Mouse (Mus musculus) hematopoietic stem cell, adult 5-6 weeks (primary cell): ENCODE measurements around the gene Itgb5. TPM values are rescaled to one million over a fixed set of nuclear protein-coding genes. Genes with fewer than 3 reads are reported as not detected.

Experiments
- ATAC-seq, 2 experiments: fragments of 125-278 bp in 1 of 2; replicated peaks in 1 of 2; 2 replicates each; pipeline ENCODE4 v1.8.0; 2016 to 2017; ENCODE audit warnings: inconsistent platforms in 2 of 2, mild to moderate bottlenecking in 2 of 2, moderate number of reproducible peaks in 2 of 2, low read depth in 1 of 2, moderate TSS enrichment in 1 of 2; ENCODE audit not compliant: low FRiP score in 2 of 2, poor library complexity in 2 of 2, severe bottlenecking in 2 of 2, insufficient read depth in 1 of 2, low TSS enrichment in 1 of 2
- total RNA-seq: library from RNA; stranded (forward); fragments of 172-1452, 232-1000 nt; gene quantifications from 2 replicates; pipeline ENCODE4 v1.2.3, GENCODE M21; 2017

Itgb5 gene
- total RNA-seq, 1 experiment from 2014 or later = 19.9 TPM

- no peak for ATAC-seq
Observed at GRCm38 (mm10) chr16:33941271-33941781, 111.9 kb downstream of the Itgb5 start.

GRCm38 (mm10) chr16:33942341-33942740 is 112.9 kb downstream of the Itgb5 start:
- no peak for ATAC-seq

- no peak for ATAC-seq
Observed at GRCm38 (mm10) chr16:33943388-33943787, 113.9 kb downstream of the Itgb5 start.

DNA sequence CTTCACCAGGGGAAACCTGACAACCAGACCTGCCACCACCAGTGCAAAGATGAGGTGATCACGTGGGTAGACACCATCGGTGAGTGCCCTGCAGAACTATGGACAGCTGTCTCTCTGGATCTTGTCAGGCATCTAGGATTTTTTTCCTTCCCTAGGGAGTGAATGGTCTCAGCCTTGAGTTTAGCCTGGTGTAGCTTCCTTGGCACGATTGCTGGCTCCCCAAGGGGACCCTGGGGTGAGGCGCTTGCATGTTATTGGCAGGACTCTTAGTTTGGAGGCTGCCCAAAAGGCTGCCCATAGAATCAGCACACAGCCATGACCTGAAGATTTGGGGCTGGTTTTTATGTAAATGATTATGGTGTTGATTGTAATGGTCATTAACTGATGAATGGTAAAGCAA is 114.7 kb downstream of the Itgb5 start:
- ATAC-seq = no peak

DNA sequence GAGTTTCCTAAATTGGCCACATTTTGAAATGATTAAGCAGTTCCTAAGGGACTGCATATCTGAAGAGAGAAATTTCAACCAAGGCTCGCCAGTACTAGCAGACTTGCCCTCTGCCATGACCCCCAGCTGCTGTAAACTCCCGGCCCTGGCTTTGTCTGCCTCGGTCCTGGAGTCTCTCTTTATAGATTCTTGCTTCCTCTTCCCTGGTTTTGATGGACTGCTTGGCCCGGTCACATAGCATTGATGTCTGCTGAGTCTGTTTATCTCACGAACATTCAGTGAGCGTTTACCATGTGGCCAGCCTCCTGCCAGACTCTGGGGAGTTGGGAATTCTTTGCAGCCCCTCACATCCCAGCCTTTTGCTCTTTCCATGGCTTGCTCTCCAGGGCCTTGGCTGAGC is 115.3 kb downstream of the Itgb5 start:
- no peak for ATAC-seq

DNA sequence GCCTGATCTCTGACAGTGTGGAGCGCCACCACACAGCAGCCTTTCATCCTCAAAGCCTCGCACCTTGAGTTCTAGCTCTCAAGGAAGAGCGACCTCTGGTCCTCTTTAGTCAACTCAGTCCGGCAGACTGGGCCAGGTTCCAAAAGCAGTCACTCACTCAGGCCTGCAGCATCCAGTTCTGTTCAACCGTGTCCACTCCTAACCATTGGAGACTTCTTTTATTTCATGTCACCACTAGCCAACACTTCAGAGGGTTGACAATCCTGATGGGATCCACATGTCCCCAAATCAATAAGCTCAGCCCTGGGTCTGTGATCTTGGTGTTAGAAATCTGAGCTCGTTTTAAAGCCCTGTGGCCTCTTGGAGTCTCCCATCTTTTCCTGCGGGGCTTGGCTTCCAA is 116.6 kb downstream of the Itgb5 start:
- no peak for ATAC-seq

DNA sequence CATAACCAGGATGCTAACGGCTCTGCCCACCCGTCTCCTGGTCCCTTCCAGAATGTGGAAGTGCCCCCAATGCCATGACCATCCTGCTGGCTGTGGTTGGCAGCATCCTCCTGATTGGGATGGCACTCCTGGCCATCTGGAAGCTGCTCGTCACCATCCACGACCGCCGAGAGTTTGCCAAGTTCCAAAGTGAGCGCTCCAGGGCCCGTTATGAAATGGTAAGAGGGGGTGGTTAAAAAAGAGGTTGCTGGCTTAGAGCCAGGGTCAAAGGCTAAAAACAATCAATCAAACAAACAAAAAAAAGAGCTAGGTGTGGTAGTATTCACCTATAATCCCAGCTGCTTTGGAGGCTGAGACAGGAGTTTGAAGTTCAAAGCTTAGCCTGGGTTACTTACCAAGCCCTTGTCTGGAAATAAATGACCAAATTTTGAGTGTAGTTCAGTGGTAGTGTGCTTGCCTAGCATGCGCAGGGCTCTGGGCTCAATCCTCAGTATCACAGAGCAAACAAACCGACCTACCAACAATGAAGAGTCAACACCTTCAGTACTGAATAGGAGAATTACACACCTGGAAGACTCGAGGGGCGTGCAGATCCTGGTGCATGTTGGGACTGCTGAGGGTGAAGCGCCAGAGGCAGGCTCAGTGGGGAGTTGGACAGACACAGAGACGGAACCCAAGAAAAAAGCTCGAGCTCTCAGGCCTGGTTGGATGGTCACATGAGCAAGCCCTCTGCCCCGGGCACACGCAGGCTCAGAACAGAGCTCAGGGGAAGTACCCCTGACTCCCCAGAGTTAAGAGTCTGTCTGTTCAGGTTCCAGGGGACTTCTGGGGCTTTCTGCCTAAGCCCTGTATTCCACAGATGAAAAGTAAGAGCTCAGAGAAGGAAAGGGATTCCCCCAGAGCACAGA is 118.5 kb downstream of the Itgb5 start:
- ATAC-seq = no peak

- ATAC-seq = no peak
Observed at GRCm38 (mm10) chr16:33950386-33950785, 120.9 kb downstream of the Itgb5 start.

GRCm38 (mm10) chr16:33950830-33951229 is 121.4 kb downstream of the Itgb5 start:
- ATAC-seq = peak; percentile 81 to 83

- no peak for ATAC-seq
Observed at GRCm38 (mm10) chr16:33953008-33953407, 123.5 kb downstream of the Itgb5 start.

DNA sequence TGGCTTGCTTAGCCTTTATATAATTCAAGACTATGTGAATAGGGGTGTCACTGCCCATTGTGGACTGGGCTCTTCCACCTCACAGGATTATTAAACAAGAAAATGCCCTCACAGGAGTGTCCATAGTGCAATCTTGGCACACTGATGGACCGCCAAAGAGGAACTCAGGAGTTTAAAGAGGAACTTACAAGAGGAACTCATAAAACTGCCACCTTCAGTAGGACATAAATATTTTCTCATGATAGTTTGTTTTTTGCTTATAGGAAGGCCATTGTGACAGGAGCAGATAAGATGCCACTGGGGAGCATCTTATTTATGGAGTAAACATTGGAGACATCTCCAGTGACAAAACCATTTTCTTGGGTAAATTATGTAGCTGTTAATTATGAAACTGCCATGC is 125.3 kb downstream of the Itgb5 start:
- ATAC-seq = peak; percentile 65

DNA sequence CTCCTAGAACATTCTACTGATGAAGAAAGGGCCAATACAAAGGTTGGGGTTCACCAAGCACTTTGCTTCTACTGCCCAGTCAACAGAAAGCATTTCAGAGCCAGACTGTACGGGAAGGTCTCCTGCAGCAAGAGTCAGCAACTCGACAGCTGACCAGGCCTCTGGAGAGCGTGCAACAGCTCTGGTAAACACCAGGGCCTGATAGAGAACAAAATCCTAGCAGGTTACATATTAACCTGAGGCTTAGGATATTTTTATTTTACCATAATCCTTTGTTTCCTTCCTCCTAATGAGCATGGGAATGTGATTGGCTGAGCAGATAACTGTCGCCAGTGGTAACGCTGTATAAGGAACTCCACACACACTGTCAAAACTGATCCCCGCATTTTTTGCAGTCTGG is 134.0 kb downstream of the Itgb5 start:
- ATAC-seq = no peak

DNA sequence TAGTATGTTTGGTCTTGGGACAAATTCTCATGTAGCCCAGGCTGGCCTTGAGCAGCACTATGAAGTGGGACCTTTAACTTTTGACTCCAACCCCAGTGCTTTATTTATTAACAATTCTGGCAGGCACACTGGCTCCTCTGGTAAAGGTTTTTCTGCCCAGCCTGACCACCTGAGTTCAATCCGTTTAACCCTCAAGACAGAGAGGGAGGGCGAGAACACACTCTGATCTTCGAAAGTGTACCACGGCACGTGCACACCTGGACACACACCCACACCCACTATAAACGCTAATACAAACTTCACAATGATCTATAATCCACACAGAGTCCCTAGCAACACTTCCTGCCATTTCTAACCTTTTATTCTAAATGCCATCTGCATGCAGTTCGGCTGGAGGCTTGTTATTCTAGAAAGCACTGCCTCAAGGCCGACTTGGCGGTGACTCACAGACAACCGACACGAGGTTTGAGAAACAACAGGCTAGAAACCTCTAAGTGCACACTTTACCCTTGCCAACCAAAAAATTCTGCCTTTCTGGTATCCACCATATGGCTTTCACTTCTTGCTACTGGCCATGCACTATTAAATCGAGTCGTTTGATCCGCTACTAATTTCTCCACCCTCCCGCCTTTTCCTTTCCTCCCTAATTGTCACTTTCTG is 136.5 kb downstream of the Itgb5 start:
- ATAC-seq = no peak

GRCm38 (mm10) chr16:33966538-33967282 is 137.2 kb downstream of the Itgb5 start, which contains the start of gene Umps:
Umps (minus strand) TSS chr16:33967038.
- peak; percentile 92 for ATAC-seq

- peak in 1 of 2 experiments; percentile 33; a peak in 2 of 4 replicates for ATAC-seq
Observed at GRCm38 (mm10) chr16:33967283-33967640, 137.8 kb downstream of the Itgb5 start.

DNA sequence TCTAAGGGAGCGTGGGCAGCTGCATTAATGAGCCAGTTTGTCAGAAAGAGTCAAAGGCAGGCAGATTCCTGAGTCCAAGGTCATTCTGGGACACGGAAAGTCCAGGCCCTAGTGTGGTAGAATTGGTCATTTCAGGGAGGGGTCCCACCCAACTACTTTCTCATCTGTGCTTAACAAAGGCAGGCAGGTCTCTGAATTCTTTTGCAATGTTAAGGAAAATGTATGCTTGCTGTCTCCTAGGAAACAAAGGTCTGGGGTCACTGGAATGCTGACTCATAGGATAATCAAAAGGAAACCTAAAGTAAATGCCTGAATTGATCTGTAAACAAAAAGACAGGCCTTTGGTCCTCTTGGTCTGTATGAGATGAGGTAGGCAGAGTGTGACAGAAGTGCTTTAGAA is 150.4 kb downstream of the Itgb5 start:
- ATAC-seq = no peak

DNA sequence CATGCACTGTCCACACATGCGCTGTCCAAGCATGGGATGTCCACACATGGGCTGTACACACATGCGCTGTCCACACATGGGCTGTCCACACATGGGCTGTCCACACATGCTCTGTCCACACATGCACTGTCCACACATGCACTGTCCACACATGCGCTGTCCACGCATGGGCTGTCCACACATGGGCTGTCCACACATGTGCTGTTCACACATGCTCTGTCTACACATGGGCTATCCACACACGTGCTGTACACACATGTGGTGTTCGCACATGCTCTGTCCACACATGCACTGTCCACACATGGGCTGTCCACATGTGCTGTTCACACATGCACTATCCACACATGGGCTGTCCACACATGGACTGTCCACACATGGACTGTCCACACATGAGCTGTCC is 154.2 kb downstream of the Itgb5 start:
- no peak for ATAC-seq

GRCm38 (mm10) chr16:33985372-33985771 is 155.9 kb downstream of the Itgb5 start:
- peak in 1 of 2 experiments; percentile 49; a peak in 1 of 4 replicates for ATAC-seq
